In the genomic region with DNA sequence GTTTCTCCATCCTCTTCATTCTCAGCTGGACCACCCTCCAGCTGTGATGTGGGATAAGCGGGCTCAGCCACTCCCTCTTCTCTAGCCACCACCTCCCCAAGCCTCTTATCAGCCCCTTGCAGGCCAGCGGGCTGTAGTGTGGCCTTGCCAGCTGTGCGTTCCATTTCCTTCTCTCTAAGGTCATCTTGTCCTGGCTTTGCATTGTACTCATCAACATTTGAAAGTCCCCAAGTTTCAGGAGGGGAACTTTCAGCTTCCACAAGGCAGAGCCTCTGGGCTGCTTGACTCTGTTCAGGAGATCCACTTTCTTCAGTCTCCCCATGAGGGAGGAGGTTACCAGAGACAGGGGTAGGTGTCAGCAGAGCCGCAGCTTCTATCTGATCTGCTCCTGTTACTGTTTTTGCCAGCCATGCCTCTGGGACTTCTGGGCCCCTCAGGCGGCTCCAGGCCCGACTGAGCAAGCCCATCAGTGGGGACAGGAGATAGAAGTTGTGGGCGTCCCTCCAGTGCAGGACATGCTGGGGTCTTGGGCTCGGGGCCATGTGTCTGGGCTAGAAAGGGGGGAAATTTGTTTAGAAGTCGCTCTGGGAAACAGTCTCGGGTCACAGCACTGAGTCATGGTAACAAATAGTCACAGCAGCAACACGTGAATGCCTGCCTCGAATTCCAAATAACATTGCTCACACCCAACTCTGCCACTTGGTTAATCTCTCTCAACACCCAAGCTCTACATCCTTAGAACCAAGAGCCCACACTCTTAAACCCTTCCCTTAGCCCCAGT, we compare ENCODE assay signal across 8 mouse cellular contexts. TPM values are rescaled to one million over a fixed set of nuclear protein-coding genes. Genes with fewer than 3 reads are reported as not detected.
DNase-seq lines count a peak whose midpoint lies in the region; ATAC-seq and TF ChIP-seq lines count a peak whose summit lies in the region.

No protein-coding gene starts in this region.

- peak overlapping the region; percentile 82 for H3K4me2 ChIP-seq in embryonic facial prominence, embryonic 13.5 days
- peak overlapping the region; percentile 73 for H3K4me2 ChIP-seq in limb, embryonic 15.5 days
- H3K4me2 ChIP-seq in midbrain, postnatal 0 days (ENCODE audit: low read depth, low read length, poor library complexity, severe bottlenecking): peak overlapping the region; percentile 71

- H3K36me3 ChIP-seq in embryonic facial prominence, embryonic 13.5 days: peaks cover 17% of the 10 kb centered on the region
- H3K36me3 ChIP-seq in limb, embryonic 15.5 days: peaks cover 7% of the 10 kb centered on the region; the same call in 1 of the 2 replicates
- no peaks in the 10 kb centered on the region for H3K36me3 ChIP-seq in midbrain, postnatal 0 days (ENCODE audit: insufficient read depth, low read length)

- intact Hi-C loops in heart, postnatal 36 days (cut with DNase I): no loop called here

- DNase-seq in A20 (ENCODE audit: low read depth, low spot score): peak; percentile 35
- peak; percentile 96 for DNase-seq in MEL-GATA-1-ER (ENCODE audit: extremely low read depth, low read depth)
- DNase-seq in heart, postnatal 36 days: peak; percentile 51 to 67
- DNase-seq in midbrain, postnatal 0 days (ENCODE audit: low spot score): peak; percentile 47
- no peak for DNase-seq in layer of hippocampus, adult 8-10 months (ENCODE audit: low spot score in 2 of 2)
- no peak for DNase-seq in urinary bladder, postnatal 36 days (ENCODE audit: low spot score in 2 of 2)

- no peak for ATAC-seq in embryonic facial prominence, embryonic 13.5 days (ENCODE audit: insufficient number of reproducible peaks, insufficient read depth, low FRiP score, low TSS enrichment, low read depth)
- no peak for ATAC-seq in limb, embryonic 15.5 days (ENCODE audit: insufficient number of reproducible peaks, low FRiP score, low TSS enrichment, low read depth)
- ATAC-seq in midbrain, postnatal 0 days (ENCODE audit: low FRiP score): no peak; the same call in 1 of the 2 replicates

- no peaks in the 10 kb centered on the region for H3K27me3 ChIP-seq in embryonic facial prominence, embryonic 13.5 days
- no peaks in the 10 kb centered on the region for H3K27me3 ChIP-seq in limb, embryonic 15.5 days
- H3K27me3 ChIP-seq in midbrain, postnatal 0 days (ENCODE audit: insufficient read depth, low read length): no peaks in the 10 kb centered on the region

- no peak for TF ChIP-seq CTCF in midbrain, postnatal 0 days (IDR thresholded peaks at IDR 0.05)

- no peaks in the 10 kb centered on the region for H3K9me3 ChIP-seq in embryonic facial prominence, embryonic 13.5 days
- no peaks in the 10 kb centered on the region for H3K9me3 ChIP-seq in limb, embryonic 15.5 days
- H3K9me3 ChIP-seq in midbrain, postnatal 0 days (ENCODE audit: low read length): no peaks in the 10 kb centered on the region

- WGBS in embryonic facial prominence, embryonic 13.5 days: 25% methylated on average over 12 of the region's 12 CpGs
- 26% methylated on average over 12 of the region's 12 CpGs for WGBS in limb, embryonic 15.5 days
- 25% methylated on average over 12 of the region's 12 CpGs for WGBS in midbrain, postnatal 0 days

- H3K4me3 ChIP-seq in embryonic facial prominence, embryonic 13.5 days: peak overlapping the region; percentile 83
- H3K4me3 ChIP-seq in limb, embryonic 15.5 days: peak overlapping the region; percentile 83
- H3K4me3 ChIP-seq in midbrain, postnatal 0 days (ENCODE audit: low read depth, low read length): peak overlapping the region; percentile 63

- peaks cover 41% of the 10 kb centered on the region for H3K4me1 ChIP-seq in embryonic facial prominence, embryonic 13.5 days
- peaks cover 45% of the 10 kb centered on the region for H3K4me1 ChIP-seq in limb, embryonic 15.5 days
- peaks cover 8% of the 10 kb centered on the region; the same call in 1 of the 2 replicates for H3K4me1 ChIP-seq in midbrain, postnatal 0 days (ENCODE audit: insufficient read depth, low read length)

- peak overlapping the region; percentile 89 for H3K9ac ChIP-seq in embryonic facial prominence, embryonic 13.5 days
- peak overlapping the region; percentile 84 for H3K9ac ChIP-seq in limb, embryonic 15.5 days
- H3K9ac ChIP-seq in midbrain, postnatal 0 days (replicated peaks; ENCODE audit: low read length, poor library complexity, severe bottlenecking): peak overlapping the region; percentile 64

- peak overlapping the region; percentile 82 for H3K27ac ChIP-seq in embryonic facial prominence, embryonic 13.5 days
- H3K27ac ChIP-seq in limb, embryonic 15.5 days: peak overlapping the region; percentile 97
- peak overlapping the region; percentile 68; the same call in 1 of the 2 replicates for H3K27ac ChIP-seq in midbrain, postnatal 0 days (ENCODE audit: low read depth, low read length)

RNA-seq across cellular contexts. Expression of gene Ppp1r15a, which starts 1.0 kb away (rescaled TPM):
- 22.9 and 23.0 TPM in 2 replicates for polyA plus RNA-seq in embryonic facial prominence, embryonic 13.5 days (2015; fragmentation: Nextera tagmentation; extraction: Ambion mirVana)
- total RNA-seq in heart, postnatal 36 days (2021): 10 to 100 TPM; 32.0 to 32.9 TPM
- 22.3 and 26.1 TPM in 2 replicates for polyA plus RNA-seq in limb, embryonic 15.5 days (2015; fragmentation: Nextera tagmentation; extraction: Ambion mirVana)
- 17.2 and 17.4 TPM in 2 replicates for total RNA-seq in midbrain, postnatal 0 days (2014; rRNA removed)
- polyA plus RNA-seq in midbrain, postnatal 0 days (2015; fragmentation: Nextera tagmentation; extraction: Ambion mirVana): 18.7 and 18.8 TPM in 2 replicates
- total RNA-seq in layer of hippocampus, adult 8-10 months (2022): 10 to 100 TPM; 15.2 to 24.6 (median 19.0) TPM

RNA-seq across cellular contexts. Expression of gene Plekha4, which starts 1.1 kb away (rescaled TPM):
- polyA plus RNA-seq in embryonic facial prominence, embryonic 13.5 days (2015; fragmentation: Nextera tagmentation; extraction: Ambion mirVana): 2.9 and 3.8 TPM in 2 replicates
- total RNA-seq in heart, postnatal 36 days (2021): 1 to 10 TPM; 2.7 to 3.2 TPM
- 5.7 and 6.8 TPM in 2 replicates for polyA plus RNA-seq in limb, embryonic 15.5 days (2015; fragmentation: Nextera tagmentation; extraction: Ambion mirVana)
- 2.0 and 2.1 TPM in 2 replicates for total RNA-seq in midbrain, postnatal 0 days (2014; rRNA removed)
- 1.2 and 1.6 TPM in 2 replicates for polyA plus RNA-seq in midbrain, postnatal 0 days (2015; fragmentation: Nextera tagmentation; extraction: Ambion mirVana)
- 1 to 10 TPM in 3 of 4 experiments, under 1 TPM in 1; 0.80 to 1.9 (median 1.5) TPM for total RNA-seq in layer of hippocampus, adult 8-10 months (2022)

RNA-seq across cellular contexts. Expression of gene Nucb1, which starts 14.8 kb away (rescaled TPM):
- polyA plus RNA-seq in embryonic facial prominence, embryonic 13.5 days (2015; fragmentation: Nextera tagmentation; extraction: Ambion mirVana): 198 and 206 TPM in 2 replicates
- total RNA-seq in heart, postnatal 36 days (2021): 100 to 1,000 TPM; 140 to 148 TPM
- 279 and 295 TPM in 2 replicates for polyA plus RNA-seq in limb, embryonic 15.5 days (2015; fragmentation: Nextera tagmentation; extraction: Ambion mirVana)
- total RNA-seq in midbrain, postnatal 0 days (2014; rRNA removed): 92.2 and 137 TPM in 2 replicates
- 137 and 144 TPM in 2 replicates for polyA plus RNA-seq in midbrain, postnatal 0 days (2015; fragmentation: Nextera tagmentation; extraction: Ambion mirVana)
- 100 to 1,000 TPM; 101 to 135 (median 117) TPM for total RNA-seq in layer of hippocampus, adult 8-10 months (2022)

RNA-seq across cellular contexts. Expression of gene Hsd17b14, which starts 29.7 kb away (rescaled TPM):
- 0.25 and 0.83 TPM in 2 replicates for polyA plus RNA-seq in embryonic facial prominence, embryonic 13.5 days (2015; fragmentation: Nextera tagmentation; extraction: Ambion mirVana)
- total RNA-seq in heart, postnatal 36 days (2021): under 1 TPM; 0.41 to 0.67 TPM
- polyA plus RNA-seq in limb, embryonic 15.5 days (2015; fragmentation: Nextera tagmentation; extraction: Ambion mirVana): 0.74 and 1.1 TPM in 2 replicates
- total RNA-seq in midbrain, postnatal 0 days (2014; rRNA removed): not detected in 2 replicates
- 0.15 and 0.20 TPM in 2 replicates for polyA plus RNA-seq in midbrain, postnatal 0 days (2015; fragmentation: Nextera tagmentation; extraction: Ambion mirVana)
- total RNA-seq in layer of hippocampus, adult 8-10 months (2022): not detected

RNA-seq across cellular contexts. Expression of gene Dhdh, which starts 36.4 kb away (rescaled TPM):
- polyA plus RNA-seq in embryonic facial prominence, embryonic 13.5 days (2015; fragmentation: Nextera tagmentation; extraction: Ambion mirVana): 4.5 TPM in 2 replicates
- total RNA-seq in heart, postnatal 36 days (2021): 1 to 10 TPM; 7.6 to 7.7 TPM
- 3.1 and 3.3 TPM in 2 replicates for polyA plus RNA-seq in limb, embryonic 15.5 days (2015; fragmentation: Nextera tagmentation; extraction: Ambion mirVana)
- 4.3 TPM in 2 replicates for total RNA-seq in midbrain, postnatal 0 days (2014; rRNA removed)
- polyA plus RNA-seq in midbrain, postnatal 0 days (2015; fragmentation: Nextera tagmentation; extraction: Ambion mirVana): 5.5 and 6.1 TPM in 2 replicates
- 1 to 10 TPM; 5.6 to 6.3 (median 6.2) TPM for total RNA-seq in layer of hippocampus, adult 8-10 months (2022)

Comparison
In these comparisons a context has a peak if more than half of its experiments do, and no peak if none do; other contexts are left out.
1. DNase-seq: peak in A20 (single experiment), MEL-GATA-1-ER (single experiment), heart, postnatal 36 days (2 of 2) and midbrain, postnatal 0 days (single experiment); none in layer of hippocampus, adult 8-10 months (0 of 2) and urinary bladder, postnatal 36 days (0 of 2).
2. Peak in every context shown above with its lines, with median percentiles within 50 percentile points of each other: H3K27ac ChIP-seq, H3K4me2 ChIP-seq, H3K4me3 ChIP-seq and H3K9ac ChIP-seq.